Comparison of ENCODE assay signal across 8 mouse cellular contexts in the genomic region with DNA sequence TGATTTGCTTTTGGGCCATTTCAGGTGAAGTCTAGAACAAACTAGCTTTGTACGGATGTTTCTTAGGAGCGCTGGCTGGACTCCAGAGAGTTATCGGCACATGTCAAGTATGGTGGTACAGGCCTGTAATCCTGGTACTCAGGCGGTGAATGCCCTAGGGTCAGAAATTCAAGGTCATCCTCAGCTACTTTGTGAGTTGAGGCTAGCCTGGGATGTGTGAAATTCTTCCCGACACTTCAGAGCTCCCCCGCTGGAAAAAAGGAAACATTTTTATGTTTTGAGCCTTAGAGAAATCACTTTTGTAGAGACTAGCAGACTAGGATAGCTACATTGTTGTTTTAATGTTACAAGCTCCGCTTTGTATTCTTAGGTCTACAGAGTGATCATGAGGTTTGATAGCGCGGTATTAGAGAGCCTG. TPM values are rescaled to one million over a fixed set of nuclear protein-coding genes. Genes with fewer than 3 reads are reported as not detected.
DNase-seq lines count a peak whose midpoint lies in the region; ATAC-seq and TF ChIP-seq lines count a peak whose summit lies in the region.

No protein-coding gene starts in this region.

- H3K27ac ChIP-seq in heart, embryonic 12.5 days (ENCODE audit: poor library complexity, severe bottlenecking) = no peak overlapping the region
- H3K27ac ChIP-seq in brown adipose tissue, adult 24 weeks (replicated peaks; ENCODE audit: low read depth, low read length) = 0 out of 2 replicates have a peak overlapping the region, but pooled peaks have one; percentile 29
- no peak overlapping the region for H3K27ac ChIP-seq in liver, embryonic 14.5 days

- DNase-seq in heart, adult 9 months (ENCODE audit: low spot score in 2 of 2) = no peak
- peak; percentile 10 for DNase-seq in heart, postnatal 4 days
- DNase-seq in liver, embryonic 14.5 days (ENCODE audit: low read depth in 3 of 3, low spot score in 3 of 3) = no peak
- no peak for DNase-seq in retina, postnatal 1 day
- DNase-seq in ovary, adult 18-20 months (ENCODE audit: low spot score) = no peak
- no peak for DNase-seq in urinary bladder, postnatal 14 days (ENCODE audit: low spot score)

- no peak for ATAC-seq in heart, embryonic 12.5 days (ENCODE audit: insufficient number of reproducible peaks, low FRiP score)
- no peak for ATAC-seq in liver, embryonic 14.5 days (ENCODE audit: insufficient read depth)

- peaks cover 19% of the 10 kb centered on the region for H3K4me1 ChIP-seq in heart, embryonic 12.5 days (replicated peaks)
- no peaks in the 10 kb centered on the region; the same call in 1 of the 2 replicates for H3K4me1 ChIP-seq in brown adipose tissue, adult 24 weeks (ENCODE audit: control insufficient read depth, insufficient read depth, insufficient read length, low read length)
- peaks cover 9 to 10% of the 10 kb centered on the region in 2 experiments for H3K4me1 ChIP-seq in liver, embryonic 14.5 days (replicated peaks; ENCODE audit: control insufficient read depth in 2 of 2, insufficient read depth in 2 of 2, low read length in 1 of 2)

- no peaks in the 10 kb centered on the region for H3K9me3 ChIP-seq in heart, embryonic 12.5 days (replicated peaks)
- H3K9me3 ChIP-seq in liver, embryonic 14.5 days (ENCODE audit: control insufficient read depth, low read length) = no peaks in the 10 kb centered on the region

- 75% methylated on average over 9 of the region's 9 CpGs for WGBS in heart, embryonic 12.5 days
- WGBS in liver, embryonic 14.5 days (ENCODE audit: insufficient replicate concordance) = 80% methylated on average over 9 of the region's 9 CpGs

- H3K4me2 ChIP-seq in heart, embryonic 12.5 days = peak overlapping the region; percentile 81
- H3K4me2 ChIP-seq in liver, embryonic 14.5 days (ENCODE audit: low read depth) = peak overlapping the region; percentile 96

- peaks cover 15% of the 10 kb centered on the region; the same call in 1 of the 2 replicates for H3K36me3 ChIP-seq in heart, embryonic 12.5 days
- no peaks in the 10 kb centered on the region for H3K36me3 ChIP-seq in liver, embryonic 14.5 days (replicated peaks; ENCODE audit: control insufficient read depth, insufficient read depth, low read depth)

- TF ChIP-seq EP300 in liver, embryonic 14.5 days (IDR thresholded peaks at IDR 0.05; ENCODE audit: low read depth) = no peak

- TF ChIP-seq CTCF in liver, embryonic 14.5 days (IDR thresholded peaks at IDR 0.05; ENCODE audit: low read depth) = no peak

- H3K9ac ChIP-seq in heart, embryonic 12.5 days = peak overlapping the region; percentile 81; the same call in 1 of the 2 replicates
- H3K9ac ChIP-seq in liver, embryonic 14.5 days (replicated peaks) = peak overlapping the region; percentile 74

- peak overlapping the region; percentile 62 for H3K4me3 ChIP-seq in heart, embryonic 12.5 days
- H3K4me3 ChIP-seq in brown adipose tissue, adult 24 weeks (ENCODE audit: insufficient read depth, low read depth, low read length) = peak overlapping the region; percentile 39
- peak overlapping the region; percentile 76 to 88 for H3K4me3 ChIP-seq in liver, embryonic 14.5 days (ENCODE audit: insufficient read depth in 1 of 2, low read depth in 2 of 2, low read length in 2 of 2)

- no peaks in the 10 kb centered on the region for H3K27me3 ChIP-seq in heart, embryonic 12.5 days (replicated peaks)
- no peaks in the 10 kb centered on the region for H3K27me3 ChIP-seq in liver, embryonic 14.5 days (ENCODE audit: control insufficient read depth, insufficient read depth, low read length)

RNA-seq across cellular contexts. Expression of a gene that starts 1.1 kb away (rescaled TPM):
- polyA plus RNA-seq in heart, embryonic 12.5 days (2016; fragmentation: Nextera tagmentation; extraction: Ambion mirVana) = 98.9 and 99.1 TPM in 2 replicates
- polyA plus RNA-seq in brown adipose tissue, adult 24 weeks (2012; ENCODE audit: insufficient read depth, insufficient read length, missing spikeins) = 156 and 182 TPM in 2 replicates
- 100 to 1,000 TPM in 1 of 2 experiments, 10 to 100 TPM in 1; 99.3 to 107 TPM for total RNA-seq in heart, postnatal 4 days (2021)
- polyA plus RNA-seq in liver, embryonic 14.5 days (2012; rRNA removed) = 3.0 and 15.2 TPM in 2 replicates
- polyA plus RNA-seq in liver, embryonic 14.5 days (2014; fragmentation: Nextera tagmentation; extraction: Ambion mirVana) = 44.7 and 48.5 TPM in 2 replicates
